Mouse (Mus musculus) heart, postnatal 14 days (tissue): ENCODE results near the gene Snw1. TPM values are rescaled to one million over a fixed set of nuclear protein-coding genes. Genes with fewer than 3 reads are reported as not detected.

Source experiments
- DNase-seq, 2 experiments: peaks; one replicate each; pipeline ENCODE4 v3.0.0; 2021 to 2022
- intact Hi-C: fragments of 180-260 bp; cut with DNase I; formaldehyde crosslinking; loops from one replicate; pipeline ENCODE4 v1.15.1; 2025
- total RNA-seq, 2 experiments: library from RNA; stranded (reverse); gene quantifications; 2 replicates each; pipeline ENCODE4 v1.2.3; 2021

Snw1 gene
- total RNA-seq, 2 experiments from 2014 or later = 40.5 to 42.8 TPM

DNA sequence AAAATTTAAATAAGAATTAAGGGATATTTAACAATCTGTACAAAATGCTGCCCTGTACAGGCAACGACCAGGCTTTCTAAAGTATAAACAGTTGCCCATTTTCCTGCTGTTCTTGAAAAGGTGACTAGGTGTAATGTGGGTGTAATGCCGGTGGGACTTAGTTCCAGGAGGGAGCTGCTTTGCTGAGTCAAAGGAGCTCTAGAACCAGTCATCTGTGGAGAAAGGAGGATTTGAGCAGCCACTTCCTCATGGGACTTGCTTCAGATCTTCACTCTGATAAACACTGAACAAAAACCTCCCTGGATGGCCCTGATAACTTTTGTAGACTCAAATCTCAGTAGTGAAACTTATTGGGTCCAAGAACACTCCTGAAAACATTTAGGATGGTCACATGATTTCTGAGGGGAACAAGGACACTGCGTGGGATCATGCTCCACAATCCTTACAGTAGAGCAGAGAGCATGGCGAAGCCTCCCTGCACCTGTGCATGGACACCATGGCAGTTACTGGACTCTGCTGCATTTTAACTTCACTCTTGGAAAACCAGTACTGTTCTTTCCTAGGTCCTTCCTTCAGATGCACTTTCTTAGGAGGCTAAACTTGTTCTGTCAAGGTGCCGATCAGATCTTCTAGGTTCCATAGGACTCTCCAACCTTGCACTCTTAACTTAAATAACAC lies 45.6 kb downstream of the Snw1 start:
- intact Hi-C loops = no loop called here
- DNase-seq = no peak

DNA sequence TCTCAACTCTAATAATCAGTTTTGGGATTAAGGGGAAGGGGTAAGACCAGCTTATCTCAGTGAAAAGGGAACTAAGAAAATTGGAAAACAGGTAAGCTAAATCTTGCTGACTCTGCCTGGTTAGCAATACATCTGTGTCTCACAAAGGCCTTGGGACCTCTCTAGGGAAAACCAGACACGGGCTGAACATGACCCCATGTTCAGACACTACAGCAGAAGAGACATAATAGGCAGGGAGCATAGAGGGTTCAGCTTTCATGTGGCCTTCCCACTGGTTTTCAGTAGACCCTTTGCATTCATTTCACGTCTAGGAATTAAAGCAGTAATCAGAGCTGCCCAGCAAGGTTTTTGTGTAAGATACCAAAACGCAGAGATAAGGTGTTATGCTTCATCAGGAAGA lies 47.6 kb downstream of the Snw1 start:
- DNase-seq = no peak
- intact Hi-C loops = no loop called here

DNA sequence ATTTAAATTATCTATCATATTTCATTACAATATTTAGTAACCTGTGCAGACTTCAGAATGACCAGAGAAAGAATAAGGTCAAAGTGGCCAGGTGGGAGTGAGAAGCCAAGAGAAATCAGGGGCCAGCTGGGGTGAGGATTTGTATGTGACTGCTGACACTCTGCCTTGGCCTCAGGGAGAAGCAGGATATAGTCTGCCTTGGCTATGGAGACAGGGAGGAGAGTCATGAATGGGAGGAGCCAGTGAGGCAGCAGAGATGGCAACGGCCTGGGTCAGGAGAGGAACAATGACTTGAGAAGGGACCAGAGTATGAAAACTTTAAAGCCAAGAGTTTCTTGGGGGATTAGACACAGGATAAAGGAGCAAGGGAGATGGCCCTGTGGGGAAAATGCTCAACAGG lies 48.4 kb downstream of the Snw1 start:
- no peak for DNase-seq
- intact Hi-C loops = no loop called here

DNA sequence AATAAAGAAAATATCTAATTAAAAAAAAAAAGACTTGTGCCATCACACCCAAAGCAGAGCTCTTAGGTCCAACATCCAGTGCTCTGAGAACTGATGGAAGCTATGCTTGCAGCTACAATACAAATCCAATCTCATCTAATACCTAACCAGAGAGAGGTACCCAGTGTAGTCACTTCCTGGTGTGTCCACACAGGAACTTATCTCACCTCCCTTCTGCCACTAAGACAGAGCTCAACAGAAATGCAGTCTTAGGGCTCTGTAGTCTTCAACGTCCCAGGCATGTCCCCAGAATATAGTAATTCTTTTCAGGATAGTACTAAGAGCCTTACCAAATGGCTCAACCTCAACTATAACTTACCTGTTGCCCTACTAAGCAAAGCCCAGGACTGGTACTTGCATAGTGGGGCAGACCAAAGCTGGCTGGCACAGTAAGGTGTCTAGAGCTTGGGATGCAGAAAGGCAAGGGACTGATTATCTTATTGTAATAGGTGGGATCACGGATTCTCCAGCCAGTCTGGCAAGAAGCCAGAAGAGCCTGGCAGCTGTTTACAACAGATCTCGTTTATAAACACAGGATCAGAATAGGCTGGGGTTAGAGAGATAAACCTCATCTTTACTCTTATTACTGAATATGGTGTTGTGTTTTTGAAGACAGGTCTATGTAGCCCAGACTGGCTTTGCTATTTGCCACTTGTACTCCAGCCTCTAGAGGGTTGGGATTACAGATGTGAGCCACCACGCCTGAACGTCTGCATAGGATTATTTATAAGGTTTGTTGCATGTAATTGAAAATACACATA lies 50.2 kb downstream of the Snw1 start:
- intact Hi-C loops = no loop called here
- DNase-seq = no peak

GRCm38 (mm10) chr12:87419974-87420485 lies 52.0 kb downstream of the Snw1 start:
- DNase-seq = no peak
- intact Hi-C loops = loop anchor here (5.0 kb wide), 1 partner anchor 153 kb away; the partner anchor contains the start of genes Ahsa1 and Vipas39

DNA sequence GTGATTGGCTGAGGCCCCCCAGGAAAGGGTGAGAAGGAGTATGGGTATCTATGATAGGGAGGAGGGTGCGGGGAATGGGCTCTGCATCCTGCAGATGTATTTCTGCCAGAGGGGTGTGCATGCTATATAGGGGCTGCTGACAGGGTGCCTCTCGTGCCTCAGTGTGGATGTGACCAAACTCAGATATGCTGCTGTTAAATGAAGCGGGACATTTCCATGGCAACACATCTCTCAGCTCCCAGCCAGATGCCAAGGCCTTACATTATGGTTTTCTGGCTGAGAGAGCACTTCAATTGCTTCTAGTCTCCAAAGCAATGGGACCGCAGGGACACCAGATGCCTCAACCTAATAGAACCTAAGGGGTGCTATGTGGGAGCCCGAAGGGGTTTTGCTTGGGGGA lies 53.2 kb downstream of the Snw1 start:
- intact Hi-C loops = loop anchor here (5.0 kb wide), 1 partner anchor 152 kb away; the partner anchor contains the start of genes Ahsa1 and Vipas39

GRCm38 (mm10) chr12:87416690-87417089 lies 55.4 kb downstream of the Snw1 start:
- intact Hi-C loops = loop anchor here (5.0 kb wide), 1 partner anchor 149 kb away; the partner anchor contains the start of genes Ahsa1 and Vipas39
- DNase-seq = peak; percentile 59 to 73

More for the DNA sequence above, 53.2 kb downstream of the Snw1 start:
- no peak for DNase-seq

- no peak for DNase-seq
- intact Hi-C loops = loop anchor here (5.0 kb wide), 1 partner anchor 148 kb away; the partner anchor contains the start of genes Ahsa1 and Vipas39
These were observed 56.7 kb downstream of the Snw1 start for GRCm38 (mm10) chr12:87415358-87415757.

GRCm38 (mm10) chr12:87413179-87413790 lies 58.8 kb downstream of the Snw1 start:
- DNase-seq = peak; percentile 73 to 82
- intact Hi-C loops = loop anchor here (5.0 kb wide), 1 partner anchor 61 kb away; no protein-coding TSS in a partner anchor

DNA sequence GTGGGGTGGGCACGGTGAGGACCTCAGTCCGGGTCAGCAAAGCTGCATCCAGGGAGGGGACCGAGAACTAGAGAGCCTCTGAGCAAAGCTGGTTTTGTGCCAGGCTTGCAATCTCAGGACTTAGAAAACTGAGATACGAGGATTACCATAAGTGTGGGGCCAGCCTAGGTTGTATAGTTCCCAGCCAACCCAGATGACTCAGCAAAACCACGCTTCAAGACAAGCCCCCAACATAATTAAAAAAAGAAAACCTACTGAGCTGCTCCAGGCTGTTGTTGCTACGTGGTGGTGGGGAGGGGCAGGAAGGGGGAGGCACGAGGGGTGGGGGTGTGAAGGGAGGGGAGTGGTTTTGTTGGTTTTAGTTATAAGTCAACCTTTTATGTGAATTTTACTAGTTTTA lies 61.1 kb downstream of the Snw1 start:
- no peak for DNase-seq
- intact Hi-C loops = loop anchor here (5.0 kb wide), 1 partner anchor 59 kb away; no protein-coding TSS in a partner anchor

- no peak for DNase-seq
- intact Hi-C loops = no loop called here
These were observed 63.0 kb downstream of the Snw1 start for GRCm38 (mm10) chr12:87409123-87409522.

DNA sequence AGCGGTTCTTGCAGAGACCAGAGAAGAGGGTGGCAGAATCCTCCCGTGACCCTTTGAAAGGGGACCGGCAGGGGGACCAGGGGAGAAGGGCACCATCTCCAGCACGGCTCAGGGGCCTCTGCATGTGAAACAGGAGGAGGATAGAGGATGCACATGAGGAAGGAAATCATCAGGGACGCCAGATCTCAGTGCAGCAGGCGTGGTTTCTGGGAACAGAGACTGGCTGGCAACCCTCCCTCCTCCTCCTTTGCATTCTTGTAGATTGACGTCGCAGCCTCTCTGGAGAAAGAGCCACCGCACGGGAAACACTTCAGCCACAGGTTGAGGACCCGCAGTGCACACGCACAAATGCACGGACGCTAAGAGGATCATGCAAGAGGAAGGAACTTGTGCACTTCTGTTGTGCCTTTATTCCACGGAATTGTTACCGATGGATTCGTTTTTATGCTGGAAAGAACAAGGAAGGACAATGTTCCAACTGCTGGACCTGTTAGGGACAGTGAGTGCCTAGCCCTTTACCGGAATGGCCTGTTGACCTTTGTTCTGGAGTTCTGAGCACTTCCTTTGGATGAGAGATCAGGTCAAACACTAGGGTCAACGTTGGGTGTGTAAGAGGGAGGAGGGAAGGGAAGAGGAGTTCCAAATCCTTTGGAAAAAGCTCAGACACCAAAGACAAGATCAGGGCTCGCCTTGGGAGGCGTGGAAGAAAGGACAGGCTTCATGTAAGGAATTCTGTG lies 64.0 kb downstream of the Snw1 start:
- DNase-seq = peak; percentile 45
- intact Hi-C loops = no loop called here

DNA sequence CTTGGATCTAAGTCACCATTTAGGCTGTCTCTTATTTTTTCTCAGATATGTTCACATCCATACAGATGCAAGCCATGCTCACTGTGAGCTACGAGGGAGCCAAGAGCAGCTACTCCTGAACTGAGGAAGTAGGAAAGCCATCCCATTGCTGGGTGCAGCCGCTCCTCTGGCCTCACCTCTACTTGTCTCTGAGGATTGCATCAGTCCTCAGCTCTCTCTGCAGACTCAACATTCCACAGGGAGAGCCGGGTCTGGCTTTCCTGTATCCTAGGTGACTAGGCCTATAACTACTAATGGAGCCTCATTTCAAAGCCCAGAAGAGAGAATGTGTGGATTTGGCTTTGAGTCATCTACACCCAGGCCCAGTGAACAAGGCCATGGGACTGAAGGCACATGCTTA lies 66.4 kb downstream of the Snw1 start:
- intact Hi-C loops = no loop called here
- DNase-seq = no peak

GRCm38 (mm10) chr12:87405165-87405564 lies 66.9 kb downstream of the Snw1 start:
- intact Hi-C loops = no loop called here
- DNase-seq = no peak

- no peak for DNase-seq
- intact Hi-C loops = no loop called here
These were observed 70.2 kb downstream of the Snw1 start for GRCm38 (mm10) chr12:87401883-87402282.

DNA sequence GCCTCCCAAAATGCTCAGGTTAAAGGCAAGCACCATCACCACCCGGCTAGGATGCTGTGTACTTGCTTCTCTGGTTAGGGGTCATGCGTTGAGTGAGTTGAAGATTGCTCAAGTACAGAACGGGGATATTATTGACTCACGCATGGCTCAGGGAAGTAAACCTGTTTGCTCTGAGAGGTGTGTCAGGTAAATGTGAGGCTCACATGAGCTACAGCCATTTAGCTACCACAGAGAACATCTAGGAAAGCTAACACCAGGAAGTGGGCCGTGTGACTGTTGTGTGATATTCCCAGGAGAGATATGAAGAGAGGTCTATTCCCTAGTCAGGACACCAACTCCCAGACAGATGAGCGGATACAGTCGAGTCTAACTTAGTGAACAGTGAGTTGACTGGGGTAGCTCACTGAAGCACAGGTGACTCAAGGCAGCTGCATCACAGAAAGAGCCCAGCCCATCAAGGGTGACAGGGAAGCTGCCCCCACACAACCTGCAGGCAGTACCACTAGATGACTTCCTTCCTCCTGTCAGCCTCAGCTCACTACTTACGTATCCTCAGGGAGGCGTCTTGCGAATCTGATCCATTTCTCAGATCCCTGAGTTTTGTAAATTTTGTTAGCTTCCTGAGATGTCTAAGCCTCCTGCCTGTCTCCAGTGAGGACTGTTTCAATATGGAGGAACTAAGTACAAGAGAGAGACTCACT lies 72.8 kb downstream of the Snw1 start:
- intact Hi-C loops = no loop called here
- no peak for DNase-seq
